Mouse (Mus musculus) heart, embryonic 10.5 days (tissue): ENCODE data around the gene Zbtb32. TPM values are rescaled to one million over a fixed set of nuclear protein-coding genes. Genes with fewer than 3 reads are reported as not detected.

ENCODE experiments used
- DNase-seq: peaks from one replicate; pipeline ENCODE4 v3.0.0-alpha.2; 2017; ENCODE audit warnings: low spot score
- H3K27ac ChIP-seq: fragments of 300-500 bp; sonication (generic); 2 replicates; pipeline ENCODE4 v1.5.1; 2016; ENCODE audit warnings: mild to moderate bottlenecking
- H3K27me3 ChIP-seq: fragments of 300-500 bp; sonication (generic); 2 replicates; pipeline ENCODE4 v1.6.1; 2016; ENCODE audit warnings: mild to moderate bottlenecking; ENCODE audit not compliant: poor library complexity, insufficient read depth, severe bottlenecking
- H3K36me3 ChIP-seq: fragments of 300-500 bp; sonication (generic); 2 replicates; pipeline ENCODE4 v1.6.1; 2016; ENCODE audit warnings: mild to moderate bottlenecking, moderate library complexity
- H3K4me1 ChIP-seq: fragments of 300-500 bp; sonication (generic); 2 replicates; pipeline ENCODE4 v1.6.1; 2016; ENCODE audit warnings: mild to moderate bottlenecking
- H3K4me3 ChIP-seq: fragments of 300-500 bp; sonication (generic); 2 replicates; pipeline ENCODE4 v1.5.1; 2016; ENCODE audit warnings: mild to moderate bottlenecking, moderate library complexity
- H3K9me3 ChIP-seq: fragments of 300-500 bp; sonication (generic); 2 replicates; pipeline ENCODE4 v1.6.1; 2016; ENCODE audit warnings: mild to moderate bottlenecking, moderate library complexity
- WGBS: fragments of 180-500 bp; shearing (Covaris S2); methylation state at CpG from one replicate; pipeline ENCODE4 v1.1.7; 2016; 5-methylcytosine and 5-hydroxymethylcytosine counted together
- polyA plus RNA-seq: library from polyadenylated mRNA; unstranded; fragments of >200 nt; fragmentation: Nextera tagmentation; extraction: Ambion mirVana; gene quantifications from 2 replicates; pipeline ENCODE4 v1.2.1, GENCODE M21; 2016

Gene Zbtb32
- polyA plus RNA-seq, 1 experiment from 2014 or later = 0.19 TPM

DNA sequence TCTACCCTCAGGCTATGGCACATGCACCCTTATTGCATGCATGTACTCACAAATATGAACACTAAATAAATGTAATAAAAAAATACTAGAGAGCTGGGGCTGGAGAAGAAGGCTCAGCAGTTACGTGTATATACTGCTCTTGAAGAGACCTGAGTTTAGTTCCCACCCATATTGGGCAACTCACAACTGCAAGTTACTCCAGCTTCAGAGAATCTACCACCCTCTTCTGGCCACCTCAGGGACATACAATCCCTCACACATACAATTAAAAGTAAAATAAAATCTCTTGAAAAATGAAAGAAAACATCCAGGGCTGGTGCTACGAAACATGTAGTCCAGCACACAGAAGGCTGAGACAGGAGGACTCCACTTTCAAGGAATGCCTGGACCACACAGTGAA is 15.7 kb upstream of the Zbtb32 start:
- H3K27me3 ChIP-seq = no peaks in the 10 kb centered on the region
- peaks cover 43% of the 10 kb centered on the region for H3K36me3 ChIP-seq
- 71% methylated on average over 2 of the region's 2 CpGs for WGBS
- no peaks in the 10 kb centered on the region for H3K9me3 ChIP-seq
- no peak for DNase-seq
- H3K4me1 ChIP-seq = peaks cover 16% of the 10 kb centered on the region
- H3K4me3 ChIP-seq = no peak overlapping the region
- no peak overlapping the region for H3K27ac ChIP-seq

DNA sequence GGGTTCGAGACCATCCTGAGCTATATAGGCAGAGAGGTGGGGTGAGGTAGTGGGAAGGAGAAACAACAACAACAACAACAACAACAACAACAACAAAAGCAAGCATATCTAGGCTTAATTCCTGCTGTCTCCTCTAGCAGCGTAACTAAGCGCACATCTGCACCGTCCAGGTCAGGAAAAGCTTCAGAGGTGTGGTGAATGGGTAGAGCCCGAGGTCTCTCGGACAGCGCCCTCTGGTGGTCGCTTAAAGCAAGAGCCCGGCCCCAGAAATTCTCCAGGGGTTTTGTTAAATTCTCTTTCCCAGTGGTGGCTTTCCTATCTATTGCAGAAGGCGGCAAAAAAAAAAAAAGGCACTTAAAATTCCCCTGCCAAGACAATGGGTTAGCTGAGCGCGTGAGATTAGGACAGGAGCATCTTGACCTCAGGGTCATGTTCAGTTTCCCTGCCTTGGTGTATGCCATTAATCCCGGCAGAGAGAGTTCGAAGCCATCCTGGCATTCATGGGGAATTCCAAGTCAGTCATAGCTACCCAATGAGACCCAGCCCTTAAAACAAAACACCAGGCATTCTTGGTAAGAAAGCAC is 14.9 kb upstream of the Zbtb32 start:
- WGBS = 22% methylated on average over 14 of the region's 14 CpGs
- H3K27me3 ChIP-seq = peaks cover 1% of the 10 kb centered on the region; the same call in 1 of the 2 replicates

DNA sequence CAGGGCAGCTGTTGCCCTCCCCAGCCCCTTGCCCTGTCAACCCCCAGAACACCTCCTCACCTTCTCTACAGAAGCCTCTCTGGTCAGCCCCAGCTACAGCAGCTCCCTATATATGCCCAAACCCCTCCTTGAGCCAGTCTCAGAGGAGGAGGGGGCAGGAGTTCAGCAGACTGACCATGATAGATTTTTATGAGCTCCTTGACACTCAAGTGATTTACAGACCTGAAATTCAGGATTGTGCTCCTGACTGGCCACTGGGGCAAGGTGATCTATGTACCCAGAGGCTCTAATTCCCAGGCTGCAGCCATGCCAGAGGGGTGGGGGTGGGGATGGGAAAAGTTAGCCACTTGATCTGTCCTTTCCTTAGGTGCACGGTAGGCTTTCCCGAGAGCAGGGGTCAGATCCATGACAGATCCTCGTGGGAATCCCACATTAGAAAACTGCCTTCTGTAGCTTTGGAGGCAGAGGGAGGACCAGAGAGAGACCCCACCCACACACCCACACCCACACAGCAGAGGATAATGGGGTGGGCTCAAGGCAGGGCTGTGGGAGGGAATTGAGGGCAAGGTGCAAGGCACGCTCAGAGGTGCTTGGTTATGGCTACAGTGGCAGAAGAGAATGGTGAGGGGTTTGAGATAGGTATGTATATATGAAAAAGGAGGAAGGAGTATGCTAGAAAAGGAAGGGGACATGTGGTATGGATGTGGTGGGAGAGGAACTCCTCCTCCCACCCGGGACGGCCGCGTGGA is 14.1 kb upstream of the Zbtb32 start, which contains the start of gene Upk1a:
Gene Upk1a, minus strand, starts transcription at position 194 of the 749 bp plus-strand sequence.
- 84% methylated on average over 8 of the region's 8 CpGs for WGBS
- DNase-seq = no peak
- H3K4me1 ChIP-seq = peaks cover 17% of the 10 kb centered on the region
- H3K9me3 ChIP-seq = no peaks in the 10 kb centered on the region
- no peak within 1 kb of the TSS for H3K27ac ChIP-seq
- peaks cover 27% of the 10 kb centered on the region for H3K36me3 ChIP-seq
- H3K27me3 ChIP-seq = peaks cover 3% of the 10 kb centered on the region; the same call in 1 of the 2 replicates
- H3K4me3 ChIP-seq = no peak within 1 kb of the TSS

More for the DNA sequence above, 14.9 kb upstream of the Zbtb32 start:
- Histone ChIP-seq H3K4me1 (peaks cover 17% of the 10 kb centered on the region), H3K27ac (no peak overlapping the region), H3K36me3 (peaks cover 35% of the 10 kb centered on the region), H3K9me3 (no peaks in the 10 kb centered on the region), H3K4me3 (no peak overlapping the region)
- DNase-seq = no peak

DNA sequence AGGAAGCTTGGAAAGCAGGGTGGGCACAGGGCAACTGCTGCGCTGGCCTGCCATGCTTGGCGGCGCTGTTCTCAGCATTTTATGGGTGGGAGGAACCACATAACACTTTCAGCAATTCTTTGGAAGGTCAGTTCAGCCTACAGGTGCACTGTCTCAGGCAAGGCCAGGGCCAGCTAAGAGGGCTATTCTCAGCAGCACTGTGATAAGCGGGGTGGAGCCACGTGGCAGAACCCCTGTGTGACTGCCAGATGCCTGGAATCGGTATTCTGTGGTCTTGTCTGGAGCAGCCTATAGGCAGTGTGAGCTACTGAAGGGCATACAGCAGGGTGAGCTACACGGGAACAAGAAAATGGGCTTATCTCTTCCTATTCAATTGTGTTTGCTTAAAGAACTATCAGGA is 11.3 kb upstream of the Zbtb32 start:
- Histone ChIP-seq H3K36me3 (peaks cover 2% of the 10 kb centered on the region; the same call in 1 of the 2 replicates), H3K27ac (0 out of 2 replicates have a peak overlapping the region, but pooled peaks have one; percentile 26), H3K9me3 (no peaks in the 10 kb centered on the region), H3K4me1 (peaks cover 17% of the 10 kb centered on the region), H3K27me3 (peaks cover 9% of the 10 kb centered on the region; the same call in 1 of the 2 replicates), H3K4me3 (0 out of 2 replicates have a peak overlapping the region, but pooled peaks have one; percentile 0)
- WGBS = 37% methylated on average over 7 of the region's 7 CpGs
- DNase-seq = no peak

DNA sequence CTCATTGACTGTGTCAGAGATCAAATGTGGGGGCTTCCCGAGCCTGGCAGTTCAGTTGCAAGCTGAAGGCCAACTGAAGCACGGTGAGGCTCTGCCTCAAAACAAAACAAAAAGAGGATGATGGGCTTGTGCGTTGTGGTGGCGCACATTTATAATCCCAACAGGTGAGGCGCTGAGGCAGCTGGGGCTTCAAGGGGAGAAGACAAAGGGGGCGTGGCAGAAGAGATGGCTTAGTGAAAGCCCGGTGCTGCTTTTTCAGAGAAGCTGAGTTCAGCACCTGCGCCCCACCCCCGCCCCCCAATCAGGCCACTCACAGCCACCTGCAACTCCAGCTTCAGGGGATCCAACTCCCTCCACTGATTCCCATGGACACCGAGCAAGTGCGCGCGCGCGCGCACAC is 9.8 kb upstream of the Zbtb32 start:
- Histone ChIP-seq H3K9me3 (no peaks in the 10 kb centered on the region), H3K36me3 (no peaks in the 10 kb centered on the region), H3K4me3 (no peak overlapping the region), H3K4me1 (peaks cover 14% of the 10 kb centered on the region), H3K27ac (no peak overlapping the region), H3K27me3 (peaks cover 9% of the 10 kb centered on the region; the same call in 1 of the 2 replicates)
- 49% methylated on average over 16 of the region's 16 CpGs for WGBS
- no peak for DNase-seq

DNA sequence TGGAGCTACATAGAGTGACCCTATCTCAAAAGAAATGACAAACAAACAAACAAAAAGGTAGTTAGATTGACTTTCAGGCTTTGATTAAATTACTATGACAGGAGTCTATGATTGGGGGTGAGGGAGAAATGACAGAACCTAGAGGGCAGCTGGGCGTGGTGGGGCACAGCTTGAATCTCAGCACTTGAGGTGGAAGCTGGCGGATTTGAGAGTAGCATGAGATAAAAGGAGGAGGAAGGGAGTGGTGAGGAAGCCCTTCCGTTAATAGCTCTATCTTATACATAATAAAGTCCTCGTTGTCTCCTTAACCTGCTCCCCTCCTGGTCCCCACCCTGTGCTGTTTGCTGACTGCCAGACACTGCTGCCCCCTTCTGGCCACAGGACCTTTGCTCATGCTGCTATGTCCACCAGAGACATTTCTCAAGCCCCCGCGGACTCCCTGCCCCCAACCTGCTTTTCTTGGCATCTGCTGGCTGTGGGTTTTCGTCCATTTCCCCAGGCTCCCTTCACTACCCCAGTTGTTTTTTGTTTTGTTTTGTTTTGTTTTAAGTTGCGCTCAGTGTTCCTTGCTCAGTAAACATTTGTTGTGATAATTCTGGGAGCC is 9.1 kb upstream of the Zbtb32 start:
- Histone ChIP-seq H3K4me1 (peaks cover 12% of the 10 kb centered on the region), H3K27me3 (peaks cover 9% of the 10 kb centered on the region; the same call in 1 of the 2 replicates), H3K27ac (no peak overlapping the region), H3K36me3 (no peaks in the 10 kb centered on the region), H3K4me3 (no peak overlapping the region), H3K9me3 (no peaks in the 10 kb centered on the region)
- no peak for DNase-seq
- 23% methylated on average over 8 of the region's 8 CpGs for WGBS

DNA sequence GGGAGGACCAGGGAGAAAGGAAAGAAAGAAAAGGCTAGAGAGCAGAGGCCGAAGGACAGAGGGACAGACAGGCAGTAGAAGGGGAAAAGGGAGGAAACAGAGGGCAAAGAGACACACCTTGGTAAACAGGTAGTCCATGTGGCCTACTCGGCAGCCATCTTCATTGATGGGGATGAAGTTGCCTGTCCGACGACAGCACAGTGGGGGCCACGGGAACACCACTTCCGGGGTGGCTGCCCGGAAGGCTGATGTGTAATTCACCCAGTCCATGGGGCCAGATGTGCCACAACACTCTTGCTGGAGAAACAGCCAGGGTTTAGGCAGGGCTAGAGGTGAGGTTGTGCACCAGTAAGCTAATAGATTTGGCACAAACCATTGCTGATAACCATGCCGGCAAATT is 6.2 kb upstream of the Zbtb32 start:
- H3K27me3 ChIP-seq = peaks cover 9% of the 10 kb centered on the region; the same call in 1 of the 2 replicates
- DNase-seq = no peak
- WGBS = 76% methylated on average over 8 of the region's 8 CpGs
- H3K4me1 ChIP-seq = peaks cover 20% of the 10 kb centered on the region
- no peaks in the 10 kb centered on the region for H3K9me3 ChIP-seq
- no peak overlapping the region for H3K4me3 ChIP-seq
- no peaks in the 10 kb centered on the region for H3K36me3 ChIP-seq
- H3K27ac ChIP-seq = no peak overlapping the region

DNA sequence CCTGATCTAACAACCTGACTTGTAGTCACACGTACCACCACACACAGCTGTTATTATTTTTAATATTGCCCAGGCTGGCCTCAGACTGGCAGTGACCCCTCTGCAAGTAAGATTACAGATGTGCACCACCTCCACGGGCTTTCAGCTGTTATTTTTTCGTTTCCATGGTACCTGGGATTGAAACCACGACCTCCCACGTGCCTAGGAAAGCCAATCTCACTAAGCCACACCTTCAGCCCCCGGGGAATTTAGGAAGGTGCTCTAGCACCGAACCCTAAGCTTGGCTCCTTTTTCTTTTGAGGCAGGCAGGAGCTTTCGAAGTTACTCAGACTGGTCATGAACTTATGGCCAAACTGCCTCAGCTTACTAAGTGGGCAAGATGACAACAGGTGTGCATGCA is 5.7 kb upstream of the Zbtb32 start:
- Histone ChIP-seq H3K9me3 (no peaks in the 10 kb centered on the region), H3K4me1 (peaks cover 19% of the 10 kb centered on the region), H3K36me3 (no peaks in the 10 kb centered on the region), H3K4me3 (no peak overlapping the region), H3K27ac (no peak overlapping the region), H3K27me3 (peaks cover 9% of the 10 kb centered on the region; the same call in 1 of the 2 replicates)
- 58% methylated on average over 8 of the region's 8 CpGs for WGBS
- DNase-seq = no peak

DNA sequence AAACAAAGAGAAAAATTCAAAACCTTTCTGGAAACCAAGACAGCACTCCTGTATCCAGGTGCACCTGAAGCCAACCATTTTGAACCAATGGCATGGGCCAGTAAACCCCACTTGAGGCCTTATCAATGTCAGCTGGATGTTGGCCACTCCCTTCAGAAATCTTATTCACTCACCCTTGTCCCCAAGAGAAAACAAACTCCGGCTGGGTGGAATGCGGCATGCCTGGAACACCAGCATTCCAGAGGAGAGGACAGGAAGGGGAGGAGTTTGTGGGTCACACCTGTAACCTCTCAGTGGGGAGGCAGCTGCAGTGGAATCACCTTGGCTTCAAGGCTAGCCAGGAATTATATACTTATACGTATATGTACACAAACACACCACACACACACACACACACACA is 3.9 kb upstream of the Zbtb32 start:
- Histone ChIP-seq H3K36me3 (no peaks in the 10 kb centered on the region), H3K27ac (no peak overlapping the region), H3K4me1 (peaks cover 18% of the 10 kb centered on the region), H3K27me3 (peaks cover 5% of the 10 kb centered on the region; the same call in 1 of the 2 replicates), H3K4me3 (no peak overlapping the region), H3K9me3 (no peaks in the 10 kb centered on the region)
- WGBS = 23% methylated on average over 3 of the region's 3 CpGs
- no peak for DNase-seq

DNA sequence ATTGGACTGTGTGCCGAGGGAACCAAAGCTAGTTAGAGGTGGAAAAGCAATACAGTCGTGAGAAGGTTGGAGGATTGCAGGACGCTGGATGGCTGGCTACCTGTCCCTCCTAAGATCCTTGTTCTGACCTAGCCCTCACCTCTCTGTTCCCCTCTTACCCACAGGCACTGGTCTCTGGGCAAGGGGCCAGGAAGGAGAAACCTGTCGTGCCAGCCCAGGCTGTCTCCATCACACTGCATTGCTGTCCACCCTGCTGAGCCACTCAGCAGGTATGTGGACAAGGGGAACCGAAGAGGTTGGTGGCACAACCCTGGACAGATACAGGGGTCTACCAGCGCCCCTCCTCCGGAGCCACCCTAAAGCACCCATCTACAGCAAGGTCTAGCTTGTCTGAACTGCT is 1.9 kb upstream of the Zbtb32 start:
- WGBS = 72% methylated on average over 7 of the region's 7 CpGs
- H3K9me3 ChIP-seq = no peaks in the 10 kb centered on the region
- no peak overlapping the region for H3K27ac ChIP-seq
- H3K27me3 ChIP-seq = no peaks in the 10 kb centered on the region
- H3K4me1 ChIP-seq = peaks cover 18% of the 10 kb centered on the region
- no peak overlapping the region for H3K4me3 ChIP-seq
- DNase-seq = no peak
- H3K36me3 ChIP-seq = no peaks in the 10 kb centered on the region

DNA sequence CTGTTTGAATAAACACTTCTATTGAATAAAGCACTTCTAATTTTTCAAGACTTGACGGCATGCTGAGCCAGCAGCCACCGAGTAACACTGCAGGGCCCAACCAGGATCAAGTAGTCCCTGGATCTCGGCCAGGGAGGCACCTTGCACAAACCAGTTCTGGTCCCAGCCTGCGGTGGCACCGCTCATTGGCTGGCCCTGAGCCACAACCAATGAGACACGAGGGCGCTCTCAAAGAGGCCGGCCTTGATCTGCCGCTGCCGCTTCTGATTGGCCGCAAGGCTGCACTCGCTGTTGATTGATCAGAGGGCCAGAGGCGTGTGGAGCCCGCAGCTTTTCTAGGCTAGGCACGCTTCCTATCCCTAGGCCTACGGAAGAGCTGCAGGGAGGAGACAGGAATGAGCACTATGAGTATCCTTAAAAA is 1.2 kb upstream of the Zbtb32 start:
- Histone ChIP-seq H3K27me3 (peaks cover 4% of the 10 kb centered on the region; the same call in 1 of the 2 replicates), H3K27ac (no peak overlapping the region), H3K4me3 (peak overlapping the region; percentile 19), H3K36me3 (no peaks in the 10 kb centered on the region), H3K9me3 (no peaks in the 10 kb centered on the region), H3K4me1 (peaks cover 18% of the 10 kb centered on the region)
- DNase-seq = peak; percentile 97
- 2% methylated on average over 16 of the region's 16 CpGs for whole genome bisulfite sequencing

DNA sequence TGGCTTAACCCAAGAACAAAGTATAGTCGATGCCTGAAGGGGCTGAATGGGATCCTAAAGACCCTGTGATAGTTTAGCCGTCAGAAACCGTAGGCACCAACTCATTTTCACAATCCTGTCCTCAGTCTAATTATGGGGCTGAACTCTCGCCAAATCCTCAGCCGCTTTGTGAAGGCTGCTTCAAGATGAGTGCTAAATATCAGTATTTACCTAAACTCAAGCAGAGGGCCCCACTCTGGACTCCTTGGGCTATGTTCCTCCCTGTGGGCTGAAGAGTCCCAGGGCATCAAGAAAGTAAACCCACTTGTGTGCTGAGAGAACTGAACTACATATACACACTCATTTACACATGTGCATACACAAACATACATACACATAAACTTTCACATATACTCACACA is 1.9 kb downstream of the Zbtb32 start:
- no peak overlapping the region for H3K27ac ChIP-seq
- H3K4me1 ChIP-seq = peaks cover 12% of the 10 kb centered on the region
- WGBS = 78% methylated on average over 5 of the region's 5 CpGs
- H3K27me3 ChIP-seq = peaks cover 8% of the 10 kb centered on the region; the same call in 1 of the 2 replicates
- DNase-seq = no peak
- no peak overlapping the region for H3K4me3 ChIP-seq
- H3K36me3 ChIP-seq = no peaks in the 10 kb centered on the region
- H3K9me3 ChIP-seq = no peaks in the 10 kb centered on the region

DNA sequence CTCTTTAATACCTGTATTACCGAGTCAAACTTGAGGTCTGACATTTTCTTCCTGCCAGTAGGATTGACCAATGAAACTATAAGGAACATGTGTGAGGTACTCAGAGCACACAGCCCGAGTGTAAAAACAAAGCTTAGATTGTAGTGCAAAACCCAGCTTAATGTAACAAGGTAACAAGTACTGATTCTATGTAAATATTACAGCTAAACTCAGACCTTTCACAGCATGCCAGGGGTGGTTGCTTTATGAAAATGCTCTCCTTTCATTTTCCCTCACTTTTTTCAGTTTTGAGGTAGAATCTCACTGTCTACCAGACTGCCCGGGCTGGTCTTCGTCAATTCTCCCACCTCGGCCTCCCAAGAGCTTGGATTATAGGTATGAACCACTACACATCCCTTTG is 2.6 kb downstream of the Zbtb32 start:
- no peaks in the 10 kb centered on the region for H3K36me3 ChIP-seq
- H3K4me1 ChIP-seq = peaks cover 12% of the 10 kb centered on the region
- peaks cover 8% of the 10 kb centered on the region; the same call in 1 of the 2 replicates for H3K27me3 ChIP-seq
- no peaks in the 10 kb centered on the region for H3K9me3 ChIP-seq
- no peak for DNase-seq
- 76% methylated on average over 5 of the region's 5 CpGs for WGBS
- H3K27ac ChIP-seq = no peak overlapping the region
- no peak overlapping the region for H3K4me3 ChIP-seq
